Mouse (Mus musculus) C2C12 (cell line): ENCODE results near the gene Gm49340.

ENCODE experiments used
- CEBPB ChIP-seq: IDR thresholded peaks from one replicate; pipeline ENCODE4 v1.6.1; 2011; ENCODE audit warnings: low read depth, mild to moderate bottlenecking, control low read depth, moderate library complexity
- CTCF ChIP-seq: IDR thresholded peaks from one replicate; pipeline ENCODE4 v1.5.1; 2011; ENCODE audit not compliant: control insufficient read depth, insufficient read depth, insufficient read length
- MAX ChIP-seq: IDR thresholded peaks from one replicate; pipeline ENCODE4 v1.6.1; 2011; ENCODE audit warnings: mild to moderate bottlenecking, control low read depth
- MYOG ChIP-seq: IDR thresholded peaks from one replicate; pipeline ENCODE4 v1.6.1; 2011; ENCODE audit not compliant: control insufficient read depth, insufficient read length; ENCODE audit errors: extremely low read depth

DNA sequence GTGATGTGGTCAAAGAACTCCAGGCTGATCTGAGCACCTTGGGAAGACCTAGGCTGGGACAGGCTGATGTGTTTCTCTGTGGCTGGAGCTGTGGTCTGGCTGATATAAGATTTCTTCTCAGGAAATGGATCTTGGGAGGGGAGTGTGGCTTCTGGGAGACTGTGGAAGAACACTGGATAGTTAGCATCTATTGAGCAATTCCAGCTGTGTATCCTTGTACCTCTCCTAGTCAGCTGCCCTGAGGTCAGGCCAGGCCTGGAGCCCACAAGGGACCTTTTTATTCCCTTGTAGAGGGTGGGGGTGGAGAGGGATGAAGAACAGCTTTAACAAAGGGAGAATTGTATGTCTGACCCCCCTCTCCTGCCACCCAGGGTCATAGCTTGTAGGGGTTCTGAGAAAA, 45.2 kb upstream of the Gm49340 start:
- TF ChIP-seq CTCF: no peak
- no peak for TF ChIP-seq MAX
- peak; percentile 79 for TF ChIP-seq CEBPB
- no peak for TF ChIP-seq MYOG
